Mouse (Mus musculus): ENCODE measurements at regions not wholly inside any gene's neighbourhood (a gene's known extent, or its start where the extent isn't known, plus 50 kb on each side); places are given as distances from the start of the nearest gene placed in this dataset.

DNA sequence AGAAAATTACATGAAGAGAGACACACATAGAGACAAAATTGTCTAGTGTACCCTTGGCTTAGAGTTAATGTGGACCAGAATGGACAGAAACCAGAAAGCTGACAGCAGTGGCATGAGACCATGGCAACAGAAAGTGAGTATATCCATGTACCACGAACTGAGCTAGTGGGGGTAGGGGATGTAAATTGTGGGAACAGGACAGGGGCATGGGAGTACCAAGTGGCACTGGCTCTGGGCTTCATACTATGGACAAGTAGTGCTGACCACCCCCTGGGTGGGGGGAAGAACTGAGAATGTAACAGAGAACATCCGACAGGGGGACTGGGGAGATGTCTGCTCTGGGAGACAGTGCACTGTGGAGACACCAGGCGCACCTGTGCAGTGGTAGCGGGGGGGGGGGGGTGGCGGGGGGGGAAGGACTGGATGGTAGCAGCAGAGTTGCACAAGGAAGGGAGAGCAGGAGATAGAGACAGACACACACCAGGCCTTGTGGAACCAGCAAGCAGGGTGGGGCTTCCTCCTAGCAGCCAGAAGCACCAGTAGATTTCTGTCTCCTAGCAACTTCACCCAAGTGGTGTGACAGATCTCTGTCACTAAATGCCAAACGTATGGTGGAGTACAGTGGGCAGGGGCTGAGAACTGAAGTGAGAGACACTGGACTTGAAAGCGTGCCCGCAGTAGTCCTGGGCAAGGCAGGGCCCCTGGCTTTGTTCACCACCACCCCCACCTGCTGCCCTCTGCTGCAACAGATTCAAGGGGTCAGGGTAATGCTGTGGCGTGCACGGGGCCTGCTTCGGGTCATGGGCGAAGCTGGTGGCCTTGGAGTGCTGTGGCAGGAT lies 150.0 kb downstream of the Tmem17 start:
- TF ChIP-seq CTCF (IDR thresholded peaks at IDR 0.05; ENCODE audit: insufficient read depth, low read length) (no peak), POLR2A (IDR thresholded peaks at IDR 0.05; ENCODE audit: borderline replicate concordance, extremely low read depth, low read depth, low read length) (no peak)

All from lung, adult 2 months (tissue).